In the genomic region with DNA sequence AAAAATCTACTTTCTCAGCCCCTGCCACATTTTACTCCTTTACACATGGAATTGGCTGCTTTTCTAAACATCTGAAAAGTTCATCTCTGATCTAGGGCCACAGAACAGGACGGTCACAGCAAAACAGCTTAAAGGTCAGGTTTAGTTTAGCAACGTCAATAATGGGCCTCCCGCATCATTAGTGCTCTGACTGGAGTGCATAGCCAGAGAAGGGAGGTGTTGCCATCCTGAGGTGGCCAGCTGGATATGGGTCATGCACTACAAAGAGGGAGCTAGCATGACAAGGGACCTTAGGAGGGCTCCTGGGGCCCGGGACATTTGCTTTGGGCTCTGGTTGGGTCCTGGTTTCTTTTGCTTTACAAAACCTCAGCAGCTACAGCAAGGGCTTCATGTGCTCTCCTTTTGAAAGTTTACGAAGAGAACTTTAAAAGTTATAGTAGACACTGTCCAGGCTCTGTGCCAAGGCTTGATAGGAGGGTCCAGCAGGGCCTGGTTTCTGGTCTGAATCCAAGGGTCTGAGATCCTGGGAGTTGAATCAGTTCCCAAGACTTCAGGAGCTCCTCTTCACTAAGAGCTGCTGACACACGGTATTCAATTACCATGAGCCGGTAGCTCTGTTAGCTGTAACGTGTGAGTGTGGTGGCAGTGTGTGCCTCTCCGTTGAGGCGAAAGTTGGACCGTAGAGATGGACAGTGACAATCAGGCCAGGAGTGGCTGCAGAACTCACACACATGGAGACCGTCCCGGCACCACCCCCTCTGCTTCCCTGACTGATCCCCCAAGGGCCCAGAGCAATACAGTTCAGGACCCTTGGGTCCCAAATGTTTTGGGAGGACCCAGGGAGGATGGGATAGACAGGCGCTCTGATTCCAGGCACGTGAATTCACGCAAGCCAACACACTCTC, we compare ENCODE assay signal across 15 mouse cellular contexts. TPM values are rescaled to one million over a fixed set of nuclear protein-coding genes. Genes with fewer than 3 reads are reported as not detected.
DNase-seq lines count a peak whose midpoint lies in the region; ATAC-seq and TF ChIP-seq lines count a peak whose summit lies in the region.
"Had no signal": no experiment of that assay in that cellular context is flagged by ENCODE, and none has a peak within 500 bp of the region (broad histone marks: within the 10 kb centered on the region; RNA-seq: fewer than 3 reads in every experiment).

No protein-coding gene starts in this region.

- H3K36me3 ChIP-seq in intestine, embryonic 14.5 days (ENCODE audit: control insufficient read depth, insufficient read depth, low read length), result no peaks in the 10 kb centered on the region
- H3K36me3 ChIP-seq in intestine, postnatal 0 days (ENCODE audit: control insufficient read depth, insufficient read depth), result no peaks in the 10 kb centered on the region
- H3K36me3 ChIP-seq in lung, embryonic 16.5 days (ENCODE audit: control insufficient read depth, insufficient read depth, low read length), result no peaks in the 10 kb centered on the region
- H3K36me3 ChIP-seq: heart, embryonic 10.5 days had no signal

- H3K4me2 ChIP-seq in intestine, embryonic 14.5 days (ENCODE audit: low read length), result no peak overlapping the region
- no peak overlapping the region for H3K4me2 ChIP-seq in intestine, postnatal 0 days (replicated peaks; ENCODE audit: low read depth)
- H3K4me2 ChIP-seq in lung, embryonic 16.5 days (ENCODE audit: low read depth, low read length), result no peak overlapping the region

- WGBS in intestine, embryonic 14.5 days, result 60% methylated on average over 16 of the region's 16 CpGs
- WGBS in intestine, postnatal 0 days, result 65% methylated on average over 16 of the region's 16 CpGs
- WGBS in lung, embryonic 16.5 days, result 53% methylated on average over 16 of the region's 16 CpGs

- H3K9me3 ChIP-seq in intestine, embryonic 14.5 days (ENCODE audit: control insufficient read depth, low read length), result no peaks in the 10 kb centered on the region
- no peaks in the 10 kb centered on the region for H3K9me3 ChIP-seq in intestine, postnatal 0 days (ENCODE audit: control insufficient read depth)
- no peaks in the 10 kb centered on the region for H3K9me3 ChIP-seq in lung, embryonic 16.5 days (ENCODE audit: control insufficient read depth, low read length)
- H3K9me3 ChIP-seq: heart, embryonic 10.5 days had no signal

- H3K4me1 ChIP-seq in intestine, embryonic 14.5 days (replicated peaks; ENCODE audit: control insufficient read depth, insufficient read depth, low read length), result peaks cover 6% of the 10 kb centered on the region
- no peaks in the 10 kb centered on the region for H3K4me1 ChIP-seq in intestine, postnatal 0 days (replicated peaks; ENCODE audit: control insufficient read depth, insufficient read depth, low read length)
- H3K4me1 ChIP-seq in lung, embryonic 16.5 days (replicated peaks; ENCODE audit: control insufficient read depth, insufficient read depth, low read length), result peaks cover 17% of the 10 kb centered on the region

- peak overlapping the region; percentile 52; the same call in 1 of the 2 replicates for H3K27ac ChIP-seq in intestine, embryonic 14.5 days (ENCODE audit: low read depth)
- H3K27ac ChIP-seq in intestine, postnatal 0 days (ENCODE audit: low read depth, low read length), result no peak overlapping the region
- peak overlapping the region; percentile 59; the same call in 1 of the 2 replicates for H3K27ac ChIP-seq in lung, embryonic 16.5 days (ENCODE audit: low read length)
- H3K27ac ChIP-seq: heart, embryonic 10.5 days had no signal

- DNase-seq in cerebellum, postnatal 10 days, result peak; percentile 49 to 51
- DNase-seq in cerebellum, adult 8-10 months, result no peak
- DNase-seq in intestine, embryonic 14.5 days (ENCODE audit: low spot score), result peak; percentile 52
- no peak for DNase-seq in lung, adult 18-20 months
- DNase-seq in kidney, postnatal 4 days, result peak; percentile 62 to 70
- no peak for DNase-seq in urinary bladder, postnatal 10 days (ENCODE audit: low spot score)
- DNase-seq: adrenal gland, postnatal 25 days; embryo, embryonic 11 days; layer of hippocampus, postnatal 36 days; thymus, postnatal 25 days had no signal

- no peak for ATAC-seq in intestine, embryonic 14.5 days (replicated peaks; ENCODE audit: low FRiP score, low TSS enrichment, low read depth)
- ATAC-seq in intestine, postnatal 0 days, result no peak
- ATAC-seq in lung, embryonic 16.5 days (ENCODE audit: low read depth), result peak; percentile 57
- ATAC-seq: inflammation-experienced regulatory T-cells, adult 6 months had no signal

- H3K27me3 ChIP-seq in intestine, embryonic 14.5 days (replicated peaks; ENCODE audit: control insufficient read depth, insufficient read depth, low read length), result no peaks in the 10 kb centered on the region
- no peaks in the 10 kb centered on the region for H3K27me3 ChIP-seq in intestine, postnatal 0 days (replicated peaks; ENCODE audit: control insufficient read depth, insufficient read depth, low read length)
- no peaks in the 10 kb centered on the region for H3K27me3 ChIP-seq in lung, embryonic 16.5 days (ENCODE audit: control insufficient read depth, insufficient read depth, low read depth, low read length)

- no peak overlapping the region for H3K4me3 ChIP-seq in intestine, embryonic 14.5 days (ENCODE audit: low read depth, low read length)
- H3K4me3 ChIP-seq in intestine, postnatal 0 days (ENCODE audit: low read depth, low read length), result no peak overlapping the region
- H3K4me3 ChIP-seq in lung, embryonic 16.5 days (ENCODE audit: low read length), result no peak overlapping the region
- H3K4me3 ChIP-seq: heart, embryonic 10.5 days had no signal

- no peak for TF ChIP-seq CTCF in intestine, postnatal 0 days (IDR thresholded peaks at IDR 0.05; ENCODE audit: low read depth)

- no peak overlapping the region for H3K9ac ChIP-seq in intestine, embryonic 14.5 days (ENCODE audit: low read length)
- H3K9ac ChIP-seq in intestine, postnatal 0 days (ENCODE audit: low read depth, low read length), result no peak overlapping the region
- no peak overlapping the region for H3K9ac ChIP-seq in lung, embryonic 16.5 days (ENCODE audit: low read length)

RNA-seq across cellular contexts. Expression of a gene that starts 6.2 kb away (rescaled TPM):
- 0.07 TPM in 2 replicates for polyA plus RNA-seq in intestine, embryonic 14.5 days (2014; fragmentation: Nextera tagmentation; extraction: Ambion mirVana)
- not detected in 2 replicates for polyA plus RNA-seq in intestine, postnatal 0 days (2015; fragmentation: Nextera tagmentation; extraction: Ambion mirVana)
- 0.49 and 0.68 TPM in 2 replicates for polyA plus RNA-seq in lung, embryonic 16.5 days (2015; fragmentation: Nextera tagmentation; extraction: Ambion mirVana)
- polyA plus RNA-seq: inflammation-experienced regulatory T-cells, adult 6 months; liver, adult 2 months had no signal

Comparison
In these comparisons a context has a peak if more than half of its experiments do, and no peak if none do; other contexts are left out.
1. DNase-seq: peak in cerebellum, postnatal 10 days (2 of 2), intestine, embryonic 14.5 days (single experiment) and kidney, postnatal 4 days (2 of 2); none in cerebellum, adult 8-10 months (single experiment), lung, adult 18-20 months (0 of 2) and urinary bladder, postnatal 10 days (single experiment).